Mouse (Mus musculus): ENCODE data around the gene Shisa9.

DNA sequence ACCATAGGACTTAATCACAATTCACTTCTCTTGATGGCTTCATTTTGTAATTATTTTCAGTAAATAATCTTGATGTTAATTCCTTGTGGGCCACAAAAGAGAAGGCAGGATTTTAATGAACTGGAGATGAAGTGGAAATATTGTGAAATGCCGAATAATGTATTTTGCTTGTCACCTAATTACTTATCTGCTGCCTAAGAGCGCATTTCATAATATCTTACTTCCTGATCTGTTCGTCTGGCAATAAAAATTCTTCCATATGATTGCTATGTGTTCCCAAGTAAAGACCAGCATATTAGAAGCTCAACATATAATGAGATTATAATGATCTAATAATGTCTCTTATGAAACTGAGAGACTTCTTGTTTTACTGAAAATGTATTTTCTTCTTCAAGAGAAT lies 235.9 kb downstream of the Shisa9 start:
- TF ChIP-seq CTCF (IDR thresholded peaks at IDR 0.05; ENCODE audit: low read depth) = no peak
- TF ChIP-seq EP300 (optimal IDR thresholded peaks at IDR 0.05) = no peak

All from stomach, postnatal 0 days (tissue).